Mouse (Mus musculus) mature B cell (primary cell): Measurements from ENCODE around the gene Egfl7.

Experiments
- in situ Hi-C: fragments of 300-500 bp; cut with MboI; formaldehyde crosslinking; loops from 2 replicates; pipeline ENCODE4 v1.14.3; 2019

Egfl7 gene

GRCm38 (mm10) chr2:26593211-26594021 is 13.6 kb downstream of the Egfl7 start:
- in situ Hi-C loops = no loop called here

GRCm38 (mm10) chr2:26594022-26594346 is 14.2 kb downstream of the Egfl7 start:
- in situ Hi-C loops = no loop called here

GRCm38 (mm10) chr2:26594461-26594933 is 14.7 kb downstream of the Egfl7 start:
- in situ Hi-C loops = no loop called here

- in situ Hi-C loops = no loop called here
Measured at GRCm38 (mm10) chr2:26594934-26595724, 15.3 kb downstream of the Egfl7 start.

GRCm38 (mm10) chr2:26595725-26596435 is 16.1 kb downstream of the Egfl7 start:
- in situ Hi-C loops = no loop called here

- in situ Hi-C loops = no loop called here
Measured at GRCm38 (mm10) chr2:26596898-26597297, 17.1 kb downstream of the Egfl7 start.

GRCm38 (mm10) chr2:26597810-26598209 is 18.0 kb downstream of the Egfl7 start:
- in situ Hi-C loops = no loop called here

GRCm38 (mm10) chr2:26598462-26598861 is 18.6 kb downstream of the Egfl7 start:
- in situ Hi-C loops = no loop called here

GRCm38 (mm10) chr2:26599965-26600364 is 20.2 kb downstream of the Egfl7 start:
- in situ Hi-C loops = no loop called here

GRCm38 (mm10) chr2:26600664-26601063 is 20.9 kb downstream of the Egfl7 start:
- in situ Hi-C loops = no loop called here

GRCm38 (mm10) chr2:26601595-26601994 is 21.8 kb downstream of the Egfl7 start:
- in situ Hi-C loops = no loop called here

GRCm38 (mm10) chr2:26602631-26603030 is 22.8 kb downstream of the Egfl7 start:
- in situ Hi-C loops = no loop called here

- in situ Hi-C loops = no loop called here
Measured at GRCm38 (mm10) chr2:26603159-26603558, 23.3 kb downstream of the Egfl7 start.

GRCm38 (mm10) chr2:26603720-26604671 is 24.2 kb downstream of the Egfl7 start, which contains the start of gene Agpat2:
Agpat2 (minus strand) TSS chr2:26604417.
- in situ Hi-C loops = no loop called here

GRCm38 (mm10) chr2:26605331-26605730 is 25.5 kb downstream of the Egfl7 start:
- in situ Hi-C loops = no loop called here

GRCm38 (mm10) chr2:26606579-26606978 is 26.8 kb downstream of the Egfl7 start:
- in situ Hi-C loops = no loop called here

GRCm38 (mm10) chr2:26607056-26607910 is 27.5 kb downstream of the Egfl7 start:
- in situ Hi-C loops = no loop called here

GRCm38 (mm10) chr2:26608781-26609180 is 29.0 kb downstream of the Egfl7 start:
- in situ Hi-C loops = no loop called here

GRCm38 (mm10) chr2:26609261-26609661 is 29.4 kb downstream of the Egfl7 start:
- in situ Hi-C loops = no loop called here

GRCm38 (mm10) chr2:26610526-26610925 is 30.7 kb downstream of the Egfl7 start:
- in situ Hi-C loops = no loop called here
